Mouse (Mus musculus) lung, postnatal 0 days (tissue): ENCODE measurements around the gene Lcn6.

ENCODE experiments used
- CTCF ChIP-seq: IDR thresholded peaks from 2 replicates; pipeline ENCODE4 v1.5.1; 2016; ENCODE audit warnings: antibody characterized with exemption, mild to moderate bottlenecking
- EP300 ChIP-seq: IDR thresholded peaks from 2 replicates; pipeline ENCODE4 v1.6.1; 2016; ENCODE audit warnings: antibody characterized with exemption, mild to moderate bottlenecking, control low read depth

GRCm38 (mm10) chr2:25682426-25682825 is 5.8 kb downstream of the Lcn6 start, which contains the start of gene Lcn10:
- TF ChIP-seq CTCF (no peak), EP300 (no peak)
